Comparison of ENCODE assay signal across 21 mouse cellular contexts in genomic region chr8:60406358-60406757, GRCm38 (mm10).
"Had no signal": no experiment of that assay in that cellular context is flagged by ENCODE, and none has a peak within 500 bp of the region (broad histone marks: within the 10 kb centered on the region; RNA-seq: fewer than 3 reads in every experiment).

No protein-coding gene starts in this region.

- H3K4me3 ChIP-seq: forebrain, embryonic 15.5 days; heart, adult 2 months; heart, embryonic 13.5 days; heart, embryonic 15.5 days; hindbrain, embryonic 15.5 days; limb, embryonic 13.5 days; limb, embryonic 15.5 days had no signal

- ATAC-seq: forebrain, embryonic 15.5 days; forebrain, postnatal 0 days; intestine, embryonic 16.5 days had no signal

- H3K4me2 ChIP-seq: forebrain, embryonic 15.5 days; heart, embryonic 11.5 days; heart, embryonic 13.5 days; heart, embryonic 15.5 days; hindbrain, embryonic 15.5 days; limb, embryonic 13.5 days; limb, embryonic 15.5 days had no signal

- H3K27ac ChIP-seq: forebrain, embryonic 15.5 days; heart, adult 2 months; heart, embryonic 15.5 days; hindbrain, embryonic 15.5 days; kidney, postnatal 0 days; limb, embryonic 13.5 days; limb, embryonic 15.5 days had no signal

- H3K36me3 ChIP-seq: forebrain, embryonic 15.5 days; heart, embryonic 13.5 days; heart, embryonic 15.5 days; hindbrain, embryonic 15.5 days; limb, embryonic 13.5 days; limb, embryonic 15.5 days had no signal

- H3K4me1 ChIP-seq: forebrain, embryonic 15.5 days; hindbrain, embryonic 15.5 days; limb, embryonic 13.5 days; limb, embryonic 15.5 days had no signal

- H3K9ac ChIP-seq: forebrain, embryonic 15.5 days; forebrain, postnatal 0 days; heart, embryonic 13.5 days; heart, embryonic 15.5 days; hindbrain, embryonic 15.5 days; limb, embryonic 13.5 days; limb, embryonic 15.5 days had no signal

- H3K27me3 ChIP-seq: forebrain, embryonic 15.5 days; heart, embryonic 13.5 days; heart, embryonic 15.5 days; hindbrain, embryonic 15.5 days; limb, embryonic 13.5 days; limb, embryonic 15.5 days had no signal

- H3K9me3 ChIP-seq: forebrain, embryonic 15.5 days; heart, embryonic 13.5 days; heart, embryonic 15.5 days; hindbrain, embryonic 15.5 days; limb, embryonic 13.5 days; limb, embryonic 15.5 days had no signal

- DNase-seq: forebrain, postnatal 0 days; gastrocnemius, postnatal 14 days; gastrocnemius, postnatal 36 days; heart, adult 11 months; heart, adult 2 months; heart, postnatal 14 days; heart, postnatal 36 days; kidney, adult 11 months; kidney, adult 2 months; layer of hippocampus, adult 9-11 months; layer of hippocampus, postnatal 36 days; left cerebral cortex, postnatal 4 days had no signal
